Mouse (Mus musculus): ENCODE data around the gene Mettl26. TPM values are rescaled to one million over a fixed set of nuclear protein-coding genes. Genes with fewer than 3 reads are reported as not detected.
A peak's percentile ranks its signal among the peaks of the same experiment; 100 is the strongest.

Gene Mettl26
- polyA plus RNA-seq, 1 experiment = 78.7 TPM

DNA sequence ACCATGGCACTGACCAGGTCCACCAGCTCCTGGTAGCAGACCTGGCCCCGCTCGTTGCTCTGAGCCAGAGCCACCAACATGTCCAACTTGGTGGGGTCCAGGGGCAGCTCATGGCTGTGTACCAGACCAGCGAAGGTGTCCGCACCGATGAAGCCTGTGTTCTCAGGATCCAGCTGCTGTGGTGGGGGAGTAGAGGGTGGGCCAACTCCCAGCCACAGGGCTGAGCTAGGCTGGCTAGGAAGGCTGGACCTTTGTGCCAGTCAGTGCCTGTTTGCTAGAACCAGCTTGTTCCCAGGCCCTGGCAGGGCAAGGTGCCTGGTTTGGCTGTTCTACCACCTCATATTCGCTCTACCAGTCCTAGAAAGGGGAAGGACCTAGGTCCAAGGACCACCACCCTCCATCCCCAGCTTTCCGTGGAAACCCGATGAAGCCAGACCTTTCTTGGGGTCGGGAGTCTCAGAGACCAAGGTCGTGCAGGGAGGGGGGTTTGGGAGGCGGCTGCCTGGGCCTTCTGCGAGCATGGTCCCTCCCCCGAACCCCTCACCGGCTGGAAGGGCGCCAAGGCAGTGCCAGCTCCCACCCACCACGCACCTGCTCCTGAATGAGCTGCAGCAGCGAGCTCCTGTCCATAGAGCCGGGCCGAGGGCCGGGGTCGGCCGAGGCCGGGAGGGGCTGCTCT is 38.3 kb upstream of the Mettl26 start:
- DNase-seq (ENCODE audit: low read depth, low spot score) = no peak
- 25% methylated on average over 23 of the region's 23 CpGs for WGBS

DNA sequence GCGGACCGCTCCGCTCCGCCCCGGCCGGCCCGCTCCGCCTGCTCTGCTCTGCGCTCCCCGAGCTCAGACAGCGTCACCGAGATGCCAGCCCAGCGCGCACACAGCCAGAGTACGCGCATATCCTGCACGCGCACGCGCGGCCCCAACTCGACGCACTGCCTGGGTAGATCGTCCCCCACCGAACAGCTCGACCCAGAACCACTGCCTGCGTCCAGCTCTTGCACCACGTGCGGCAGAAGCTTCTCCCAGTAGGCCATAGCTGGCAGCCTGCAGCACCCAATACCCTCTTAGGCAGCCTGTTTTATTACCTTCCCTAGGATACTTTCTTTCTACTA is 37.8 kb upstream of the Mettl26 start, which contains the start of gene Rhbdl1:
Gene Rhbdl1 (minus strand): TSS at position 220 of the 335 bp plus-strand sequence.
- DNase-seq (ENCODE audit: low read depth, low spot score) = no peak
- WGBS = 6% methylated on average over 29 of the region's 29 CpGs

DNA sequence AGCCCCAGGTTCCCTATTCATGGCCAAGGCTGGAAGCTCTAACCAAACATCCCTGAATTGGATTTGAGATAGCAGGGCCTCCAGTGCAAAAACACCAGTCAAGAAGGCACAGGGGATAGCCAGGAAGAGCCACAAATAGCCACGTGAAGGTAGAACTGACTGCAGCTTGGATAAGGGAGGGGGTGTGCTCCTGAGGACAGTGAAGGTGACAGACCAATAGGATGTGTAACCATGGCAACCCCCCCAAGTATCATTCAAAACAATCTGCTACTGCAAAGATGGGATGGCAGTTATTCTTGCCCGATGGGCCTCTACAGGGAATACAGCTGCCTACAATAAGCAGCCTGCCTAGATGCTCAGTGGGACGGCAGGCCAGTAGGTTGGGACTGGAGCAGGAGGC is 37.3 kb upstream of the Mettl26 start:
- 61% methylated on average over 3 of the region's 3 CpGs for WGBS
- no peak for DNase-seq (ENCODE audit: low read depth, low spot score)

- no peak for DNase-seq (ENCODE audit: low read depth, low spot score)
Observed at GRCm38 (mm10) chr17:25838904-25839303, 36.0 kb upstream of the Mettl26 start.

GRCm38 (mm10) chr17:25839455-25840235 is 35.2 kb upstream of the Mettl26 start:
- no peak for DNase-seq (ENCODE audit: low read depth, low spot score)
- 56% methylated on average over 14 of the region's 14 CpGs for WGBS

More at GRCm38 (mm10) chr17:25838904-25839303, 36.0 kb upstream of the Mettl26 start:
- 76% methylated on average over 4 of the region's 4 CpGs for WGBS

DNA sequence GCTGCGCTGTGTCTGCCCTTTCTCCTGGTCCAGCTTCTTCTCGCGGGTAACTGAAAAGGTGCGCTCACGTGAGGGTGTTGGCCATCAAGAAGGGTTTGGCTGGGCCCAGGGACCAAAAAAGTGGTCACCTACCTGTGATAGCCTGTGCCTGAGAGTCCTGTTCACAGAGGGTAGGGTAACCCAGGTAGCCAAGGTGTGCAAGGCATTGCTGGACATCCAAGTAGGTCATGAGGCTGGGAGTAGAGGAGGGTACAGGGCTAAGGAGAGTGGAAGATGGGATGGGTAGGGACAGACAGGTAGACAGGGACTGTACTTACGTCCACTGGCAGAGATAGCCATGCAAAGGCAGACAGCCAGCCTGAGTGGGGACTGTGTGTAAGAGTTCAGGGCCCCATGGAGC is 34.4 kb upstream of the Mettl26 start:
- 95% methylated on average over 6 of the region's 6 CpGs for WGBS
- no peak for DNase-seq (ENCODE audit: low read depth, low spot score)

DNA sequence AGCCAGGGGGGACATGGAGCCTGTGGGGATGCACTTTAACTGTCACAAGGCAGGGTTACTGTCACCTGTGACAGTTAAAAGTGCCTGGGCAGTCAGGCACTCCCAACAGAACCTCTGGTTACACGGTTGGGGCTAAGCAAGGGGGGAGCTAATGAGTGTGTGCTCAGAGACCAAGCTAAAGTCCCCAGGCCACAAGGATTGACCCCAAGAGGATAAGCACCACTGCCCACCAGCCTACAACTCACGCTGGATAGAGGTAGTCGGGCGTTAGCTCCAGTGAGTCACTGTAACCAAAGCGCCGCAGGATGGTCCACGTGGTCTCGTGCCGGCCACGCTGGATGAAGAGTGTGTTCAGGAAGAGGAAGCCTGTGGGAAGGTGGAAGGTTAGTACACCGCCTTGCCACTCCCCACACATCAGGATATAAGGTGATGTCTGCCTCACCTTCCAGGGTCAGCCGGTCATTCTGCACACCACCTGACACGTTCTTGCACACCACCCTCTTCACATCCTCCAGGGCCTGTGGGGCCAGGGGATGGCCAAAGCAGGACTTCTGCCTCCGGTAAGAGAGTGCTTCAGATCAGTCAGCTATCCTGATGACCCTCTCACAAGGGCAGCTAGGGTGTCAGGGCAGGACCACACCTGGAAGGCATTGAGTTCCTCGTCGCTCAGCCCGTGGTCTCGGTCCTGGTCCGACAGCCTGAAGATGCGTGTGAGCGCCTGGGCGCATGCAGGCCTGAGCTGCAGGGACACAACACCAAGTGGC is 33.6 kb upstream of the Mettl26 start, which contains the start of gene Gm20683:
Gene Gm20683 (minus strand): TSS at position 647 of the 764 bp plus-strand sequence.
- WGBS = 89% methylated on average over 22 of the region's 22 CpGs

GRCm38 (mm10) chr17:25842509-25842908 is 32.4 kb upstream of the Mettl26 start:
- DNase-seq (ENCODE audit: low read depth, low spot score) = no peak
- 81% methylated on average over 3 of the region's 3 CpGs for WGBS

More for the DNA sequence above, 33.6 kb upstream of the Mettl26 start, which contains the start of gene Gm20683:
- no peak for DNase-seq (ENCODE audit: low read depth, low spot score)

DNA sequence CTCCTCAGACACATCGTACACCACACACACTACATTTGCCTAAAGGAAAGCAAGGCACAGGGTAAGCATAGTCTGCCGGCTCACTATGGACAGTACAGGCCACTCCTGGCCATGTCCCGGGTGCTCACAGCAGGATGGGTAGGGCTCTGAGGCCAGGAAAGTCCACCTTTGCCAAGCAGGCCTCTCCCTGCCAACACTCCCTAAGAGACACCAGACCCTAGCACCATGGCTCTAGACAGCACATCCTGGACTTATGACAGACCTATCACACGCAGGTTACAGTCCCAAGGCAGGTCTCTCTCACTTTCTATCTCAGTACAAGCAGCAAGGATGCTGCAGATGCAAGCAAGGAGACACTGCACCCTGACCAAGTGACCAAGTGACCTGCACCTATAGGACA is 31.8 kb upstream of the Mettl26 start:
- DNase-seq (ENCODE audit: low read depth, low spot score) = no peak
- WGBS = 65% methylated on average over 4 of the region's 4 CpGs

- WGBS = under 1% methylated on average over 37 of the region's 38 CpGs
Observed at GRCm38 (mm10) chr17:25843636-25844395, 31.1 kb upstream of the Mettl26 start.

DNA sequence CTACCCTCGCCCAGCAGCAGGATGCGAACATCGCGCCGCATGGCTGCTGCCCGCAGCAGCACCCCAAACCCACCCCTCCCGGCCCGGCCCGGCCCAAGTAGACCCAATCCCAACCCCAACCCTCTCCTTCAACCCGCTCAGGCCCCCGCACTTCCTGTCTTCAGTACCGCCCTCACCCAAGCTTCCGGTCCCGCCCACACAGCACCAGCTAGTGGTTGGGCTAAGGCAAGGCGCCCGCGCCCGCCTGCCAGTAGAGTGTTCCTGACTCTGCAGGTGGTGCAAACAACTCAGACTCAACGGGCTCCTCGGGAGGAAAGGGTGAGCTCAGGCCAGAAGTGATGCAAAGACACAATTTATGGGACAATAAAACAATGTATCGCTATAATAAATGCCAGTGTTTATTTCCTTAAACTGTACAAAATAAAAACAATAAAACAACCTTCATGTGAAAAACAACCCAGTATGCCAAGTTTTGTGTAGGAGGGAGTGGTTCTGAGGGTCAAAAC is 30.4 kb upstream of the Mettl26 start, which contains the start of gene Rhot2:
Gene Rhot2 (minus strand): TSS at position 456 of the 506 bp plus-strand sequence.
- peak; percentile 91 for DNase-seq (ENCODE audit: low read depth, low spot score)
- WGBS = 2% methylated on average over 21 of the region's 21 CpGs

More at GRCm38 (mm10) chr17:25843636-25844395, 31.1 kb upstream of the Mettl26 start:
- DNase-seq (ENCODE audit: low read depth, low spot score) = no peak

GRCm38 (mm10) chr17:25860229-25860628 is 14.6 kb upstream of the Mettl26 start:
- DNase-seq (ENCODE audit: low read depth, low spot score) = no peak
- 82% methylated on average over 6 of the region's 6 CpGs for WGBS

GRCm38 (mm10) chr17:25860832-25861703 is 13.8 kb upstream of the Mettl26 start, which contains the start of gene Wdr90:
Gene Wdr90 (minus strand): TSS chr17:25861501.
- 2% methylated on average over 65 of the region's 65 CpGs for WGBS
- DNase-seq (ENCODE audit: low read depth, low spot score) = no peak

DNA sequence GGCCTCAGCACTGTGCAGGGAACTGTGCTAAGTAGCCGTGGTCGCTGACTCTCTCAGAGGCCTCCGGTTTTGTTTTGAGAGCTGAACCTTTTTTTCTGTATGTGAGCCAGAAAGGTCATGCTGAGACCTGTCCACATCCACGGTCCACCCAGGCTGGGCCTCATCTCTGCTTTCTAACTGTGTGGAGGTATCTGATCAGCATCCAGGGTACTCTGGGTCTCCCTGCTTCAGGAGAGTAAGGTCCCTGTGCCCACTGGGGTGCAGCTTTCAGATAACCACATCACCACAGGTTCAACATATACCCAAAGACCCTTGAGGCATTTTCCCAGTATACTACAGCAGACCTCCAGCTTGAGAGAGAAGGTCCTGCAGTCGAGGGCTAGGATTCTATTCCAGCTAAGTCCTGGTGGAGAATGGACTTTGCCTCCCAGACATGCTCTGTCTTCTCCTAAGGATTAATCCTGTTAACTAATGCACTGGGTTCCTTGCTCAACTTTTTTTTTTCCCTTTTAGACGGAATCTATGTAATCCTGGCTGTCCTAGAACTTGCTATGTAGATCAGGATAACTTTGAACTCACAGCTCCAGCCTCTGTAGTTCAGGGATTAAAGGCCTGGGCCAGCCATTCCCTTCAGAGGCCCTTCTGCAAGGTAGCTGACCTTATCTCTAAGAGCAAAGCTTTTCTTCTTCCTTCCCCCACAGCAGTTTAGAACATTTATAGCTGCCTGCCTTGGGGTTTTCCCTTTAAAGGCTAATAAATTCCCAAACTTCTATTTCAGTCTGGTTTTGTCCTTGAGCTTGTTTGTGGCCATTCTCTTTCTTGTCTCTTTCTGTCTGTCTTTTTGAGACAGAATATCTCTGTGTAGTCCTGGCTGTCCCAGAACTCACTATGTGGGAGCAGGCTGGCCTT is 12.9 kb upstream of the Mettl26 start:
- 7% methylated on average over 6 of the region's 6 CpGs for WGBS
- no peak for DNase-seq (ENCODE audit: low read depth, low spot score)

GRCm38 (mm10) chr17:25863681-25864080 is 11.2 kb upstream of the Mettl26 start:
- no peak for DNase-seq (ENCODE audit: low read depth, low spot score)
- 39% methylated on average over 6 of the region's 6 CpGs for WGBS

DNA sequence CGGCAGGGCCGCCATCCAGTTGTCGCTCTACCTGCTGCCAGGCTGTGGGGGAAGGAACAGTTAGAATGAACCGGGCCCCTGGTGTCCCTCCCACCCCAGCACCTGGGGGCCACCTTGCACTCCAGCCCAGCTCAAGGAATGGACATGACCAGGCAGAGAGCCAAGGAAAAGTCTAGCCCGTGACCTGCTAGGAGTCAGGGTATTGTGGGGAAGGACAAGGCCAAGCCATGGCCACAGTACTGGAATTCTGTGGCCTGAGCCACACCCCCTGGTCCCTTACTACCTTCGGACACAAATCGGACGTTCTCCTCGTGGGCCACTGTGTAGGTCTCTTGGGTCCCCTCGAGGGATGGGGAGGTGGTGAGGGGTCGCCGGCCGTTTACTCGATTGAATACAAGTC is 10.6 kb upstream of the Mettl26 start:
- DNase-seq (ENCODE audit: low read depth, low spot score) = no peak
- 80% methylated on average over 14 of the region's 14 CpGs for WGBS

- no peak for DNase-seq (ENCODE audit: low read depth, low spot score)
Observed at GRCm38 (mm10) chr17:25865288-25865687, 9.6 kb upstream of the Mettl26 start.

More at GRCm38 (mm10) chr17:25865288-25865687, 9.6 kb upstream of the Mettl26 start:
- WGBS = 22% methylated on average over 11 of the region's 11 CpGs

Measured in large intestine, adult 2 months (tissue).